Mouse (Mus musculus) left cerebral cortex, postnatal 10 days (tissue): ENCODE measurements around the gene Cdk19. TPM values are rescaled to one million over a fixed set of nuclear protein-coding genes. Genes with fewer than 3 reads are reported as not detected.
A peak's percentile ranks its signal among the peaks of the same experiment; 100 is the strongest.
"Not testable (repeated sequence)": the region's sequence is repeated elsewhere in the genome, so short reads cannot be mapped to it uniquely, and the experiment has no call there.

Experiments
- DNase-seq, 2 experiments: peaks; one replicate each; pipeline ENCODE4 v3.0.0; 2021 to 2022; ENCODE audit warnings: low spot score in 2 of 2, mixed read lengths in 1 of 2; ENCODE audit errors: extremely low spot score in 1 of 2
- intact Hi-C: fragments of 180-260 bp; cut with DNase I; formaldehyde crosslinking; loops from one replicate; pipeline ENCODE4 v1.15.1; 2025
- total RNA-seq, 2 experiments: library from RNA; stranded (reverse); gene quantifications; 2 replicates each; pipeline ENCODE4 v1.2.3; 2021

The Cdk19 gene
- total RNA-seq, 2 experiments from 2014 or later: 44.0 to 46.7 TPM

DNA sequence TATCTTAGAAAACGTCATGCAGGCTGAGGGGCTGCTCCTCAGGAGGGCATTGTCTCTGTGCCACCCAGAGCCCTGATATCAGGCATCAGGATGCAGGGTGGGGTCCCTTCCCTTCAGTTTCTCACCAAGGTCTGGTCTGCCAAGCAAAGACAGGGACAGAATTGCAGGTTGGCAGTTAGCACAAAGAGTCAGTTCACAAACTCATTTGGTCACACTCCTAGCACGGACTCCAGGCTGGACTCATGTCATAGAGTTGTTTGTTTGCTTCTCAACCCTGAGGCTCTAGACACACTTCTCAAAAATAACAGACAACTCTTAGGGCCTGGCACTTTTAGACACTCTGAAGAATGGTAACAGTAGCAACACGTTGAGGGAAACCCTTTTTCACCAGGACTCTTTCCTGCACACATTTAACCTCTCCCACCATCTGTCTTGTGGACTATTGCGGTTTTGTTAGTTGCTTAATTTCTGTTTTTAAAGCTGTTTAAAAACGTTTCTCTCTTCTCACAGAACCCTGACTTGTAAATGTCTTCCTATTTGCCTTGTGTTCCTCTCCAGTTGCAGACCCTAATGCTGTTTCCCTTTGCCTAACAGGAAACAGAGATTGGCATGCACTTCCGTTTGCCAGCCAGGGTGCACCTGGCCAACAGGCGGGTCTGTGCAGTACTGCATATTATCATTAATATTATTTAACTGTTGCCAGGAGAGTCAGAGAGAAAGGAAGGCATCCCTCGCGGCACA, 158.1 kb downstream of the Cdk19 start:
- intact Hi-C loops: no loop called here
- no peak for DNase-seq

DNA sequence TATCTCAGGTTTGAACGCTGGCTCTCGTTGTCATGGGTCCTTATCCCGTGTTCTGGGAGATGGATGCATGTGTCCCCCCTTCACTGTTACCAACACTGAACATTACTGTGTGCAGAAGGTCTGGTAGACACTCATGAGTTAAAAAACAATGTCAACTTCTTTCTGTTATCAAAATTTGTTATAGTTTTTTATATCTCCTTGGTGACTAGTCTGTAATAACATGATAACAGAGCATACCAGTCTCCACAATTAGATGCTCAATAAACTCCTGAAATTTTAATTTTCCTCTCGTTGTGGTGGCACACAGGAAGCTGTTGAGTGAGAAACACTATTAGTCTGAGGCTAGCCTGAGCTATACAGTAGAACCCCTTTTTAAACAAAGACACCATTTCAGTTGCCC, 159.1 kb downstream of the Cdk19 start:
- DNase-seq: no peak
- intact Hi-C loops: no loop called here

DNA sequence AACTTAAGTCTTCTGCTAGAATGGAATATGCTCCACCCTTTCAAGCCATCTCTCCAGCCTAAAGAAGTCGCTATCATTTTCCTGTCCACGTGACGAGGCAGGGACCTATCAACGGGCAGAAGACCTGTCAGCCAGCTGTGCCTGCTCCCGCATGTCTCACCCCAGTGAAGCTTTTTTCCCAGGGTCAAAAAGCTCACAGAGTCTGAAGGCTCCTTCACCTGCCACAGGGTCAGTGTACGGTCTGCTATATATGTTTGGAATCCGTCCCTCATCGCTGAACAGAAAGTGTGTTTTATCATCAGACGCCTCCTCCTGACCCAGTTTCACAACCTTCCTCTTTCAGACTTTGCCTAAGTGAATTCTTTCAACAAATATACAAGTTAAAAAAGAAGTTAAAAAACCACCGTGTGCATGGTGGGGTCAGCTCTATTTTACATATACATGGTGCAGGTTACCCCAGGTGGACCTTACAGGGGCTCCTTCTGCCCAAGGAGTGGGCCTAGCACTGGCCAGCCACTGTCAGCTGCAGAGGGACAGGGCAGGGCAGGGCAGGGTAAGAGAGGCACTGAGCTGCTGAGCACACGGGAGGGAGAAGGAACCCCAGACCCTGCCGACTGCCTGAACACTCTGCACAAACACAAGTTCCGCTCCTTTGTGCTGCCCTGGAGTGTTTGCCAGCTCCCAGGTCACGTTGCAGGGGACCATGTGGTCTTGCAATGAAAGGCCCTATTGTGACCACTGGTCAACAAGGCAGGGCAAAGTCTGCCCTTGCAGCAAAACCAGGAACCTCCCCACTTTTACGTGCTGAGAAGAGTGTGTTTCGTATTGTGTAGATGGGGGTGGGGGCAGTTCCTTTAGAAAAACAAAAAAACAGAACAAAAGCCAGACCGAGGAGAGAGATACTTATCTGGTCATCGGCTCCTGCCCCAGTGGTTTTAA, 160.2 kb downstream of the Cdk19 start:
- intact Hi-C loops: no loop called here
- peak; percentile 66 to 78 for DNase-seq

DNA sequence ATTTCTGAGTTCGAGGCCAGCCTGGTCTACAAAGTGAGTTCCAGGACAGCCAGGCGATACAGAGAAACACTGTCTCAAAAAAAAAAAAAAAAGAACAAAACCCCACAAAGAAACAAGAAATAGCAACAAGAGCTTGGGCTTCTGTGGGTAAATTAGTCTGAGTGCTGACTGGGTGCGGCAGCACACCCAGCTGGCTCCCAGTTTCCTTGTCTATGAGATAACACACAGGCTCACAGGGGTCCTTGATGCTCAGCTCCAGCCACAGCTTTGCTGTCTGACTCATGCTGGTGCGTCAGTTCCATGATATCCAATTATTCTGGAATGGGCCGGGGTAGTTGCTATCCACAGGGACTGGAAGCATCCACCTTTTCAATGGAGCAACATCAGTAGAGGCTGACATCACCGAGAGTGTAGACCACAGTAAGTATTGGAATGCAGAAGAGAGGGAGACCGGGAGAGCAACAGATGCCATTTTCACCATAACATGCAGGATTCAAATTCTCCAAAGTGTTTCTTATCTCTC, 161.4 kb downstream of the Cdk19 start:
- intact Hi-C loops: no loop called here
- DNase-seq: no peak

DNA sequence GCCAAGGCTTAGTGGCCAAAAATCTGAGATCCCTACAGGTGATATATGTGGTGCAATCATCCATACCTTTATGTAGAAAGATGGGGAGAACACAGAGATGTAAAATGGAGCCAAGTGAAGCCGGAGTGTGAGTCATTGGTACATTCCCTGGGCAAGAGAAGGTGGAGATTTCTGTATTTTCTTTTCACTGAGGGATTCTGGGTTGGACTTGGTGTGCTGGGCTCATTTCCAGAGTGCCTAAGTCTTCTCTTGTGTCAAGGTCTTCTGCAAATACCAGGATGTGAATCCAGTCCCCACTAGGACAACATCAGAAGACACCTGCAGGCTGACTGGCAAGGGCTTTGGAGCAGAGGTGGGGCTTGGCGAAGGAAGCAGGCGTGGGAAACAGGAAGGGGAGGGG, 163.4 kb downstream of the Cdk19 start:
- intact Hi-C loops: no loop called here

DNA sequence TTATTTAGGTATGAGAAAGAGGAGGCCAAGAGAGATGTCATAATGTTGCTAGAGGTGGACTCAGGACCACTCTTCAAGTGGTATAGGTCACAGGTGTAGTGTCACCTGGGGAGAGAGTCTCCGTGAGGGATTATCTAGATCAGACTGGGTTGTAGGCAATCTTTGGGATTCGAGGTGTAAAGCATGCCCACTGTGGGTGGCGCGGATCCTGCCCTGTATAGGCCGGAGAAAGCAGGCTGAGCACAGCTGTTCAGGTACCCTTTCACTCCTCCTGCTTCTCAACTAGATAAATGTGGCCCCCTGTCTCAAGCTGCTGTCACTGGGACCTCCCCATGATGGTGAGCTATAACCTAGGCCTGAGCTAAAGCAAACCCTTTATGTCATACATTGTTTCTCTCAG, 171.0 kb downstream of the Cdk19 start:
- DNase-seq: no peak
- intact Hi-C loops: no loop called here

More for the DNA sequence above, 163.4 kb downstream of the Cdk19 start:
- no peak for DNase-seq

DNA sequence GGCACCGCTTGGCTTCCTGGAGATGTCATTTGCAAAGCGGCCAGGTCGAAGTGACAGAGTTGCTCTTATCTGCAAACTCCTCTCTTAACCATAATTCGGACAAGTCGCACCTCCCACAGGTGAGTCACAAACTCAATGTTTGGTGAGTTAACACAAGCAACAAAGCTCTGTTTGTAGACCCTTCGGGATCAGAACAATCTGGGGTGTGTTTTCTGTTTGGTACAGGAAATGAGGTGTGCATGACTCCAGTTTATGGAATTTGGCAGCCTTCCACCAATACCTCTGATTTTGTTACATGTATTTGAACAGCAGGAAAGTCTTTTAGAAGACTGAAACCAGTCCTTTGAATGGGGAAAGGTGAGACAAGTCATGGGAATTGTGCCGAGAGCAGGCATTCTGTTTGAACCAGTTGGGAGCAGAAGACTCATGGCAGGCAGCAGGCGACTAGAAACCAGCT, 171.9 kb downstream of the Cdk19 start:
- intact Hi-C loops: no loop called here

DNA sequence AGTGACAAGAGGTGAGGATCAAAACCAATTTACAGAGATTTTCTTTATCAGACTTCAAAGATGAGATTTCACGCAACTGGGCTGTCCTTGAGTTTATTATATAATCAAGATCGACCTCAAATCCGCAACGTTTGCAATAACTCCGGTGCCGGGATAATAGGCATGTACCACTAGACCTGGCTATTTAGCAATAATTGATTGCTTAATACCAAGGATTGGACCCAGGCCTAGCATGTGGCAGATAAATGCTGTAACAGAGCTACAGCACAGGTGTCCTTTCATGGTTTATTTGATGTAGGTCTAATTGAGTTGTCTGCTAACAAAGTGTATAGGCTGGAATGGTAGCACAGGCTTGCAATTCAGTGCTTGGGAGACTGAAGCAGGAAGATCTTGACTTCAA, 172.8 kb downstream of the Cdk19 start:
- DNase-seq: no peak
- intact Hi-C loops: no loop called here

More for the DNA sequence above, 171.9 kb downstream of the Cdk19 start:
- no peak for DNase-seq

DNA sequence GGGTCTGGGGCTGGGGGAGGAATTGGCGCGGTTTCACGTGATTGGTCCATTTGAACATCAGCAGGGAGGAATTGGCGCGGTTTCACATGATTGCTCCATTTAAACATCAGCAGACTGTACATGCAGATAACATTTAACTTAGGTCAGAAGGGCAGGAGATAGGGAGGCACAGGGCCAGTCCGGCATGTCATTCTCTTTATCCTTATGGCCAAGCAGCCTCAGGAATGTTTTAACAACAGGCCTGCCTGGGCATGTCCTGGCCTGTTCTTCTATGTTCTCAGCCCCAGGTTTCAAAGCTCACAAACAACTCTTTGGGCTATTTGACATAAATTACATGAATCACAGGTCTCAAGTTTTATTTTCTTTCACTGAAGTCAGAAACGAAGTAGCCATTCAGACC, 173.6 kb downstream of the Cdk19 start:
- DNase-seq, intact Hi-C loops: not testable (repeated sequence)

DNA sequence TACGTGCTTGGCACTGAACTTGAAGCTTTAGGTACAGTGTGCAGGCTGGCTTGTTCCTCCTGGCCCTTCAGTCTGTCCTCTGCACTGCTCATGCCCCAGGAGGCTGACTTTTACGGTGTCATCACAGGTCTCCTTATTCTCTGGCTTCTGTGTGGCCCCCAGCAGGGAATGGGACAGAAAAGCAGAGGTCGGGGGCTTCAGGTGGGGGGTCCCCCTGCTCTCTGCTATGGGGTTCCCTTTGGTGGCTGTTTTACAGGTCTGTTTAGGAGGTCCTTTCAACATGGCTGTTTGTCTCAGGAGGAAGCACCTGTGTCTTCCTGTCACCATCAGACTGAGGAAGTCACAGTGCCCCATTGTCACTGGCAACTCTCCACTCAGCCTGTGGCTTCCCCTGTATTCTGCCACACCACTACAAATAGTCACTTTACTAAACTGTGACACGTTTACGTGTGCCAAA, 175.9 kb downstream of the Cdk19 start:
- intact Hi-C loops: loop anchor here (5.0 kb wide), 1 partner anchor 68 kb away; no protein-coding TSS in a partner anchor
- DNase-seq: no peak

DNA sequence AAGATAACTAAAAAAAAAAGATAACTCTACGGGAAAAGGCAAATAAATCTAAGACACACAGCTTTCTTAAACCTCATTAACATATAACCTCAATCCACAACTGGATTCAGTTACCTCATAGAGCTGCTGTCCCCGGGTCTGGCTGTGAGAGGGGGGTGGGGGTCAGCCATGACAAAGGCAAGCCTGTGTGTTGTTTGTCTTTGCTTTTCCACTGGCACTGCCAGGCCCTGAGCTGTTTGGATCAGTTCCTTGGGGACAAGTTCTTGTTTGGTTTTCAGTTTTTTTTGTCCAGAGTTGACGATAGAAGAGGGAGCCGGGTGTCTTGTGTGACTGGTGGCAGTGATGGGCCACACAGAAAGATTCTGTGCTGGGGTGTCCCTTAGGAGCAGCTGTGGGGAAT, 177.1 kb downstream of the Cdk19 start:
- DNase-seq: no peak

DNA sequence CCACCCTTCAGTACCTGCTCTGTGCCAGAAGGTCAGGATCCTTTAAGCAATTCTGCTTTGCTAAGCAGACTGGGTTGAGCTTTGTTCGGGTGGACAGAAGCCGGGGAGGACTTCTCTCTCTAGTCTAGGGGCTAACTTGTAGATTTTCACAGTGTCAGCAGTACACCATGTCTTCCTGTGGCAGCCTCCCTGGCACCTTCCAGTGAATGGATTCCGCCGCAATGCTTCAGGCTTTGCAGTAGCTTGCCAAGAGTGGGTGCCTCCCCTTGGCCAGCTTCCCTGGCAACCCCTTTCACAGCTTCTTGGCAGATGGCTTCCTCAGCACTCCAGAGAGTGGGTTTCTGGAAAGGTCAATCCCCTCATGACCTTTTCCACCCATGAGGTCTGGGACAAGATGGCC, 180.2 kb downstream of the Cdk19 start:
- intact Hi-C loops: loop anchor here (5.0 kb wide), 1 partner anchor 72 kb away; no protein-coding TSS in a partner anchor

More for the DNA sequence above, 177.1 kb downstream of the Cdk19 start:
- intact Hi-C loops: loop anchor here (5.0 kb wide), 1 partner anchor 69 kb away; no protein-coding TSS in a partner anchor

DNA sequence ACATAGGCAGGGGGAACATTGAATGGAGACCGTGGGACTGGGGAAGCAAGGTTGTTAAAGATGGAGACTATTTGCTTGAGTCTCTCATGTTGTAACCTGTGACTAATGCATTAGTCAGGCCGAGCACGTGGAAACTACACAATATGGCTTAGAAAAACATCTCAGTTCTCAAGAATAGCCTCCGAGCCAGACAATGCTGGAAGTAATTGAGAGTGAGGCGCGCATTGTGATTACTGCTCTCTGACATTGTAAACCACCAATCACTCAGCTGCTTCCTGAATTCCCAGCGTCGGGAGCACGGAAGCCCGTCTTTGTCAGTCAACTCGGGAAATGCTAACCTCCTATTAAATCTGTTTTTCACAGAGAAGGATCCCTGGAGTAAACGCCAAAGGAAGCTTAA, 182.2 kb downstream of the Cdk19 start:
- no peak for DNase-seq
- intact Hi-C loops: loop anchor here (10.0 kb wide), 1 partner anchor 467 kb away; no protein-coding TSS in a partner anchor

More for the DNA sequence above, 180.2 kb downstream of the Cdk19 start:
- DNase-seq: peak; percentile 64 to 74

DNA sequence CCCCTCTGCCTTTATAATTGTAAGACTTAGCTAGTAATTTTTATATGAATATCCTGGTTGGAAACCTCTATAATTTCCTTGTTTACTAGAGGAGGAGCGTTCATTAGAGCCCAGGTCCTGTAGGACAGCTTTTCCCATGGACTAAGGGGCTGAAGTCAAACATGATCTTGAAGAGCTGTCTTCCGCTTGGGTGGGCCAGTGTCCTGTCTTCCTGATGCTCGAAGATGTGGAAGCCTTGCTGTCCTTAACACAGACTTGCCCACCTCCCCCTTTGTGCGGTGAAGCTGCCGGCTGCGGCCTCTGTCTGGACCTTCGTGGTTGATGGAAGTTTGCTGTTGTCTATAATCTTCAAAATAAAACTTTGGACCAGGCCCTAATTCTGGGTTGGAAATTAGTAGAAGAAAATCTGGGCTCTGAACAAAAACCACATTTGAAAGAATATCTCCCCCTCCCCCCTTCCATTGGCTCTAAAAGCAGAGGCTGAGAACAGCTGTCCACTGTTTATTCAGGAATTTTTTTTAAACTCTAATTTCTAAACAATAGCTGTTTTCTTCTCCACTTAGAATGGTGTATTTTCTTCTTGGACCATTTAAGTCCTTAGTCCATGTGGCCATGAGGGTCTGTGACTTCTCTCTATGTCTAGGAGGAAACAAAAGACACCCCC, 184.1 kb downstream of the Cdk19 start:
- intact Hi-C loops: loop anchor here (10.0 kb wide), 1 partner anchor 469 kb away; no protein-coding TSS in a partner anchor
- DNase-seq: no peak

DNA sequence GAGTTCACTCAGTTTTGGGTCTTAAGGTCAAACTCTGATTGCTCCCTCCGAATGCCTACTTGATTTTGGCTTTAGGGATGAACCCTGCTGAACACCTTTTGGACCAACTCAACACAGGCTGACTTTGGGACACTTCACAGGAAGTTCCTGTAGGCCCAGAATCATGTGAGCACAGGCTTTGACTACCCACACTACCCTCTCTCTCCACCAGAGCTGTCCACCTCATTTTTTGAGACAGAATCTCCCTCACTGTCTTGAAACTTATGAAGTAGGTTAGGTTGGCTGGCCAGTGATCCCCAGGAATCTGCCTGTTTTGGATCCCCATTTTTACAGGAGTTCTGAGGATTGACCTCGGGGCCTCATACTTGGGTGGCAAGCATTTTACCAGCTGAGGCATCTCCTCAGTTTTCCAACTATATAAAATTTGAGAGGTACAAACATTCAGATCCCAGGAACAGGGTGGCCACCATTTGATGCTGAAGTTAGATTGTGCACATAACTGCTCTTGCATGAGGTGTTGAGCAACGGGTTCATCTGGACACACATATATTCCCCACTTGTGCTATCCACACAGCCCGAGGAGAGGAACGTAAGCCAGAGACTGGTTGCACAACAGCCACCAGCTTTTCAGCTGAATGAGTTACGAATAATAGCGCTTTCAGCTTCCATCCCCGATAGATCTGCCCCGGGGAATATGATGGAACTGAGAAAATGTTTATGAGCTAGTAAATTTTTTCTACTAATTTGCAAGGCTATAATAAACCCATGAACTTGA, 184.9 kb downstream of the Cdk19 start:
- intact Hi-C loops: loop anchor here (10.0 kb wide), 1 partner anchor 469 kb away; no protein-coding TSS in a partner anchor
- DNase-seq: no peak

DNA sequence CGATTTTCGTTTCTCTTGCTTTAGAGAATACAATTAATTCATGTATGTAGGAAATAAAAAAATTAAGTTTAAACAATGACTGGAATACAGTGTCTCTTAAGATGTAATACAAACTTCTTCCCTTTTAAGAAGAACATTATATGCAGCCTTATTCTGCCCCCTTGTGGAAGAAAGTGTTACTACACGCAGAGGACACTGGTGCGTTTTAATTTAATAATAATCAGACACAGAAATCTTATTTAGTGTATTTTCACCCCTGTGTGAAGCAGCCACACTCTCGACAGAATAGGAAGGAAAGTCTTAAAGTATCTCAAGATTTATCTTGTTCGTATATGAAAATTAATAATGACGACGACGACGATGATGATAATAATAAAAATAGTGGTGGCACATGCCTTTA, 185.6 kb downstream of the Cdk19 start:
- intact Hi-C loops: loop anchor here (1.0 to 10.0 kb wide), 3 partner anchors 153 to 470 kb away; partner anchors contain the start of gene Gtf3c6
- peak in 1 of 2 experiments; percentile 73 for DNase-seq

DNA sequence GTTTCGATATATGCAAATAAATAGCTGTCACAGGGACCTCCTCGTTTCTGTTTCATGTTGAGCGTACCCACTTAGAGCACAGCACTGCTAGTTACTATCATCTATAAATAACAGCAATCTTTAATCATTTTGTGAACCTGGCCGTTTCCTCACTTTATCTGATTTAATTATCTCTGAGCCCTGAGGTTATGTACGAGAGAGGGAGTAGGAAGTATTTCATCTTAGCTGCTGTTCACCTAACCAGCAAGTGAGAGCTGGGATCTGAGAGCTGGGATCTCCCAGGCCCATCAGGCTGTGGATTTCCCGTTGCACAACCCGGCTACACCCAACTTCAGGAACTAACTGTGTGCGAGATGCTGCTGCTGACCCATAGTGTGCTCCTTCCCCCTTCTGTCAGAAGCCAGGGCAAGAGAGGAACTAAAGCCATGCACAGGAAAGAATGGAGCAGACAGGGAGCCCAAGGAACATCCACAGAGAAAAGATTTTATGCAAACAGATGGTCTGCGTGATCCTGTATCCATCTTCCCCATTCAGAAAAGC, 186.3 kb downstream of the Cdk19 start:
- intact Hi-C loops: loop anchor here (1.0 to 10.0 kb wide), 3 partner anchors 153 to 471 kb away; partner anchors contain the start of gene Gtf3c6
- no peak for DNase-seq
